Mouse (Mus musculus): ENCODE results near the gene Esr1. TPM values are rescaled to one million over a fixed set of nuclear protein-coding genes. Genes with fewer than 3 reads are reported as not detected.

Esr1 gene
- polyA plus RNA-seq, 1 experiment from 2014 or later = 0.24 TPM

GRCm38 (mm10) chr10:4624581-4624980, 13.2 kb downstream of the Esr1 start:
- no peak overlapping the region for H3K4me3 ChIP-seq
- H3K27me3 ChIP-seq (ENCODE audit: low read depth, poor library complexity, severe bottlenecking) = no peaks in the 10 kb centered on the region
- H3K27ac ChIP-seq = no peak overlapping the region
- H3K4me1 ChIP-seq = peaks cover 7% of the 10 kb centered on the region; the same call in 1 of the 2 replicates
- no peaks in the 10 kb centered on the region for H3K9me3 ChIP-seq (replicated peaks)
- no peaks in the 10 kb centered on the region for H3K36me3 ChIP-seq
- WGBS = 88% methylated on average over 4 of the region's 4 CpGs
- DNase-seq (ENCODE audit: low spot score) = peak; percentile 9

GRCm38 (mm10) chr10:4625300-4625699, 13.9 kb downstream of the Esr1 start:
- 77% methylated on average over 6 of the region's 6 CpGs for WGBS
- no peak overlapping the region for H3K4me3 ChIP-seq
- H3K4me1 ChIP-seq = peaks cover 7% of the 10 kb centered on the region; the same call in 1 of the 2 replicates
- H3K9me3 ChIP-seq (replicated peaks) = no peaks in the 10 kb centered on the region
- H3K27me3 ChIP-seq (ENCODE audit: low read depth, poor library complexity, severe bottlenecking) = no peaks in the 10 kb centered on the region
- H3K36me3 ChIP-seq = no peaks in the 10 kb centered on the region
- no peak overlapping the region for H3K27ac ChIP-seq
- peak; percentile 17 for DNase-seq (ENCODE audit: low spot score)

- H3K27me3 ChIP-seq (ENCODE audit: low read depth, poor library complexity, severe bottlenecking) = no peaks in the 10 kb centered on the region
- WGBS = 85% methylated on average over 7 of the region's 7 CpGs
- H3K9me3 ChIP-seq (replicated peaks) = no peaks in the 10 kb centered on the region
- no peaks in the 10 kb centered on the region for H3K4me1 ChIP-seq
- H3K27ac ChIP-seq = no peak overlapping the region
- peak; percentile 29 for DNase-seq (ENCODE audit: low spot score)
- no peak overlapping the region for H3K4me3 ChIP-seq
- H3K36me3 ChIP-seq = no peaks in the 10 kb centered on the region
Measured at GRCm38 (mm10) chr10:4626432-4626831, 15.0 kb downstream of the Esr1 start.

GRCm38 (mm10) chr10:4626996-4627395, 15.6 kb downstream of the Esr1 start:
- H3K27me3 ChIP-seq (ENCODE audit: low read depth, poor library complexity, severe bottlenecking) = no peaks in the 10 kb centered on the region
- 0 out of 2 replicates have a peak, but pooled peaks cover 1% of the 10 kb centered on the region for H3K4me1 ChIP-seq
- WGBS = 94% methylated on average over 8 of the region's 8 CpGs
- no peaks in the 10 kb centered on the region for H3K9me3 ChIP-seq (replicated peaks)
- H3K27ac ChIP-seq = no peak overlapping the region
- no peak overlapping the region for H3K4me3 ChIP-seq
- DNase-seq (ENCODE audit: low spot score) = peak; percentile 21
- H3K36me3 ChIP-seq = no peaks in the 10 kb centered on the region

- peak; percentile 14 for DNase-seq (ENCODE audit: low spot score)
- no peaks in the 10 kb centered on the region for H3K36me3 ChIP-seq
- H3K27ac ChIP-seq = no peak overlapping the region
- H3K4me3 ChIP-seq = no peak overlapping the region
- 0 out of 2 replicates have a peak, but pooled peaks cover 5% of the 10 kb centered on the region for H3K4me1 ChIP-seq
- no peaks in the 10 kb centered on the region for H3K27me3 ChIP-seq (ENCODE audit: low read depth, poor library complexity, severe bottlenecking)
- 89% methylated on average over 9 of the region's 9 CpGs for WGBS
- H3K9me3 ChIP-seq (replicated peaks) = no peaks in the 10 kb centered on the region
Measured at GRCm38 (mm10) chr10:4627415-4627814, 16.0 kb downstream of the Esr1 start.

GRCm38 (mm10) chr10:4629314-4629713, 17.9 kb downstream of the Esr1 start:
- no peak overlapping the region for H3K4me3 ChIP-seq

GRCm38 (mm10) chr10:4632211-4632704, 20.9 kb downstream of the Esr1 start:
- DNase-seq (ENCODE audit: low spot score) = peak; percentile 24
- peaks cover 10% of the 10 kb centered on the region; the same call in 1 of the 2 replicates for H3K4me1 ChIP-seq
- no peaks in the 10 kb centered on the region for H3K27me3 ChIP-seq (ENCODE audit: low read depth, poor library complexity, severe bottlenecking)
- WGBS = 78% methylated on average over 11 of the region's 11 CpGs
- no peak overlapping the region for H3K4me3 ChIP-seq
- H3K9me3 ChIP-seq (replicated peaks) = no peaks in the 10 kb centered on the region
- H3K27ac ChIP-seq = no peak overlapping the region
- H3K36me3 ChIP-seq = no peaks in the 10 kb centered on the region

More at GRCm38 (mm10) chr10:4629314-4629713, 17.9 kb downstream of the Esr1 start:
- Histone ChIP-seq H3K9me3 (replicated peaks) (no peaks in the 10 kb centered on the region), H3K27me3 (ENCODE audit: low read depth, poor library complexity, severe bottlenecking) (no peaks in the 10 kb centered on the region), H3K27ac (no peak overlapping the region), H3K36me3 (no peaks in the 10 kb centered on the region), H3K4me1 (peaks cover 10% of the 10 kb centered on the region; the same call in 1 of the 2 replicates)
- DNase-seq (ENCODE audit: low spot score) = no peak

GRCm38 (mm10) chr10:4633287-4634030, 22.1 kb downstream of the Esr1 start:
- DNase-seq (ENCODE audit: low spot score) = peak; percentile 24
- no peak overlapping the region for H3K4me3 ChIP-seq
- no peaks in the 10 kb centered on the region for H3K9me3 ChIP-seq (replicated peaks)
- WGBS = 64% methylated on average over 14 of the region's 14 CpGs
- H3K27ac ChIP-seq = no peak overlapping the region
- peaks cover 10% of the 10 kb centered on the region; the same call in 1 of the 2 replicates for H3K4me1 ChIP-seq
- no peaks in the 10 kb centered on the region for H3K27me3 ChIP-seq (ENCODE audit: low read depth, poor library complexity, severe bottlenecking)
- H3K36me3 ChIP-seq = no peaks in the 10 kb centered on the region

- Histone ChIP-seq H3K27ac (no peak overlapping the region), H3K9me3 (replicated peaks) (no peaks in the 10 kb centered on the region), H3K4me3 (no peak overlapping the region), H3K36me3 (no peaks in the 10 kb centered on the region), H3K27me3 (ENCODE audit: low read depth, poor library complexity, severe bottlenecking) (no peaks in the 10 kb centered on the region), H3K4me1 (peaks cover 10% of the 10 kb centered on the region; the same call in 1 of the 2 replicates)
- WGBS = 88% methylated on average over 6 of the region's 6 CpGs
- peak; percentile 7 for DNase-seq (ENCODE audit: low spot score)
Measured at GRCm38 (mm10) chr10:4635740-4636139, 24.3 kb downstream of the Esr1 start.

- no peaks in the 10 kb centered on the region for H3K4me1 ChIP-seq
- 90% methylated on average over 7 of the region's 7 CpGs for WGBS
- no peak overlapping the region for H3K4me3 ChIP-seq
- H3K27ac ChIP-seq = no peak overlapping the region
- no peaks in the 10 kb centered on the region for H3K9me3 ChIP-seq (replicated peaks)
- H3K36me3 ChIP-seq = no peaks in the 10 kb centered on the region
- H3K27me3 ChIP-seq (ENCODE audit: low read depth, poor library complexity, severe bottlenecking) = no peaks in the 10 kb centered on the region
- DNase-seq (ENCODE audit: low spot score) = no peak
Measured at GRCm38 (mm10) chr10:4646074-4646473, 34.7 kb downstream of the Esr1 start.

GRCm38 (mm10) chr10:4646851-4647250, 35.5 kb downstream of the Esr1 start:
- H3K4me1 ChIP-seq = no peaks in the 10 kb centered on the region
- no peaks in the 10 kb centered on the region for H3K9me3 ChIP-seq (replicated peaks)
- no peaks in the 10 kb centered on the region for H3K27me3 ChIP-seq (ENCODE audit: low read depth, poor library complexity, severe bottlenecking)
- no peaks in the 10 kb centered on the region for H3K36me3 ChIP-seq
- no peak overlapping the region for H3K27ac ChIP-seq
- no peak overlapping the region for H3K4me3 ChIP-seq
- no peak for DNase-seq (ENCODE audit: low spot score)
- 92% methylated on average over 9 of the region's 9 CpGs for WGBS

- H3K27me3 ChIP-seq (ENCODE audit: low read depth, poor library complexity, severe bottlenecking) = no peaks in the 10 kb centered on the region
- no peak overlapping the region for H3K4me3 ChIP-seq
- H3K4me1 ChIP-seq = no peaks in the 10 kb centered on the region
- H3K27ac ChIP-seq = no peak overlapping the region
- no peaks in the 10 kb centered on the region for H3K36me3 ChIP-seq
- WGBS = 86% methylated on average over 5 of the region's 5 CpGs
- H3K9me3 ChIP-seq (replicated peaks) = no peaks in the 10 kb centered on the region
- no peak for DNase-seq (ENCODE audit: low spot score)
Measured at GRCm38 (mm10) chr10:4665380-4665779, 54.0 kb downstream of the Esr1 start.

- H3K27me3 ChIP-seq (ENCODE audit: low read depth, poor library complexity, severe bottlenecking) = no peaks in the 10 kb centered on the region
- no peaks in the 10 kb centered on the region for H3K4me1 ChIP-seq
- H3K4me3 ChIP-seq = no peak overlapping the region
- WGBS = 96% methylated on average over 2 of the region's 2 CpGs
- no peaks in the 10 kb centered on the region for H3K9me3 ChIP-seq (replicated peaks)
- H3K36me3 ChIP-seq = no peaks in the 10 kb centered on the region
- DNase-seq (ENCODE audit: low spot score) = no peak
- no peak overlapping the region for H3K27ac ChIP-seq
Measured at GRCm38 (mm10) chr10:4667006-4667405, 55.6 kb downstream of the Esr1 start.
